Mouse (Mus musculus): ENCODE data around the gene Tenm3. TPM values are rescaled to one million over a fixed set of nuclear protein-coding genes. Genes with fewer than 3 reads are reported as not detected.
"Not testable (repeated sequence)": the region's sequence is repeated elsewhere in the genome, so short reads cannot be mapped to it uniquely, and the experiment has no call there.

Gene Tenm3
- polyA plus RNA-seq, 1 experiment from 2014 or later = 2.6 TPM

DNA sequence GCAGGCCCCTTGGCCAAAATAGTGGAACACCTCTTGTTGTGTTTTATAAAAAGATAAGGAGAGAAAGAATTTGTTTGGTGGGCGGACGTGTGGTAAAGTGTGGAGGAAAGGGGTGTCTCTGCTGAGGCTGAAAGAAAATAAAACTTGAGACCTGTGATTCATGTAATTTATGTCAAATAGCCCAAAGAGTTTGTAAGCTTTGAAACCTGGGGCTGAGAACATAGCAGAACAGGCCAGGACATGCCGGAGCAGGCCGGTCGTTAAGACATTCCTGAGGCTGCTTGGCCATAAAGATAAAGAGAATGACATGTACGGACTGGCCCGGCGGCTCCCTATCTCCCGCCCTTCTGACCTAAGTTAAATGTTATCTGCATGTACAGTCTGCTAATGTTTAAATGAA is 663.6 kb downstream of the Tenm3 start:
- H3K9ac ChIP-seq; H3K4me3 ChIP-seq (replicated peaks): not testable (repeated sequence)

DNA sequence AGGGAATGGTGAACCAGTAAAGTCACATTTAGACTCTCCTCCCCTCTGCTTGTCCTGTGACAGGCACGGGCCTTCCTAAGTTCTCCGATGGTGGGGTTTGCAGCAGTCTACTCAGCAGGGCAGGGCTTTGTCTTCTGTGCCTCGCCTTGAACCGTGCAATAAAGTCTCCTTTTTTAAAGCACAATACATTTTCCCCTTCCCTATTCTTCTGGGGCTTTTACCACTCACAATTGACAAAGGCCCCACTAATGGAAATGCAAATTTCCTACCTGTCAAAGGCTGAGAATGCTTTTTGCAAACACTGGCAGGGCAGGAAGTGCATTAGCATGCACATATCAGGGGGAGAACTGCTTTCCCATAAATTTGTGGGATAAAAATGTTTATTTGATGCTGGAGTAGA is 664.8 kb downstream of the Tenm3 start:
- no peak overlapping the region for H3K4me3 ChIP-seq (replicated peaks)
- ATAC-seq (ENCODE audit: low read depth) (no peak), DNase-seq (no peak)
- H3K36me3 ChIP-seq = no peaks in the 10 kb centered on the region
- no peak overlapping the region for H3K27ac ChIP-seq
- peaks cover 6% of the 10 kb centered on the region; the same call in 1 of the 2 replicates for H3K9me3 ChIP-seq (replicated peaks)
- no peaks in the 10 kb centered on the region for H3K27me3 ChIP-seq
- H3K4me1 ChIP-seq (replicated peaks) = no peaks in the 10 kb centered on the region
- H3K9ac ChIP-seq = no peak overlapping the region
- H3K4me2 ChIP-seq = no peak overlapping the region
- 54% methylated on average over 4 of the region's 4 CpGs for WGBS (ENCODE audit: insufficient replicate concordance)

More for the DNA sequence above, 663.6 kb downstream of the Tenm3 start:
- 69% methylated on average over 9 of the region's 9 CpGs for WGBS (ENCODE audit: insufficient replicate concordance)
- H3K9me3 ChIP-seq (replicated peaks); H3K36me3 ChIP-seq; H3K4me1 ChIP-seq (replicated peaks); H3K4me2 ChIP-seq; H3K27me3 ChIP-seq; H3K27ac ChIP-seq; ATAC-seq (ENCODE audit: low read depth); DNase-seq: not testable (repeated sequence)

- no peak overlapping the region for H3K4me3 ChIP-seq (replicated peaks)
- H3K4me2 ChIP-seq = no peak overlapping the region
- no peaks in the 10 kb centered on the region for H3K36me3 ChIP-seq
- no peak for ATAC-seq (ENCODE audit: low read depth)
- H3K4me1 ChIP-seq (replicated peaks) = no peaks in the 10 kb centered on the region
- H3K27ac ChIP-seq = no peak overlapping the region
- DNase-seq = no peak
- H3K9me3 ChIP-seq (replicated peaks) = peaks cover 6% of the 10 kb centered on the region; the same call in 1 of the 2 replicates
- WGBS (ENCODE audit: insufficient replicate concordance) = 55% methylated on average over 1 of the region's 1 CpGs
- no peak overlapping the region for H3K9ac ChIP-seq
- H3K27me3 ChIP-seq = no peaks in the 10 kb centered on the region
Measured at GRCm38 (mm10) chr8:48177876-48178275, 665.9 kb downstream of the Tenm3 start.
